Mouse (Mus musculus): ENCODE measurements at regions not wholly inside any gene's neighbourhood (a gene's known extent, or its start where the extent isn't known, plus 50 kb on each side); places are given as distances from the start of the nearest gene placed in this dataset.

GRCm38 (mm10) chr9:14184261-14184660 is 90.6 kb upstream of the Sesn3 start:
- 92% methylated on average over 4 of the region's 4 CpGs for WGBS
- H3K4me1 ChIP-seq (ENCODE audit: control insufficient read depth, insufficient read depth, low read length), result no peaks in the 10 kb centered on the region
- H3K4me3 ChIP-seq (ENCODE audit: insufficient read depth, low read depth, low read length), result no peak overlapping the region
- no peak overlapping the region for H3K27ac ChIP-seq (ENCODE audit: insufficient read depth, low read depth, low read length)
- no peak for TF ChIP-seq POLR2A (IDR thresholded peaks at IDR 0.05; ENCODE audit: insufficient read depth, low read depth, low read length)
- no peak for TF ChIP-seq CTCF (IDR thresholded peaks at IDR 0.05; ENCODE audit: insufficient read depth, low read depth, low read length)

DNA sequence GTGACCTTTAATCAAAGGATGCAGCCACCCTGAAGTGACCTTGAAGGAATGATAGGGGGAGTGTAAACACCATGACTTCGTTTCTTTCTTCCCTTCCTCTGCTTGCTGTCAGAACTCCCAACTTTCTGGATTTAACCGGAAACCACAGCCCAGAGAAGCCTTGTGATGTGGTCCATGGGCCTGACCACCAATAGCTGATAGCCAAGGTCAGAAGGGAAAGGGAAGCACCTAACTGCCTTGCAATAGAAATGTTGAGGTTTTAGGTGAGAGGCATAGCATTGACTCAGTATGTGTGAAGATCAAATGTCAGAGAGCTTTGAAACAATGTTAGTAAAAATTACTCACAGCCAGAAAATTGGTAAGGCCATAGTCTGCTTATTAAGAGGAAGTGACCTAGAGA is 89.2 kb upstream of the Sesn3 start:
- no peak for TF ChIP-seq POLR2A (IDR thresholded peaks at IDR 0.05; ENCODE audit: insufficient read depth, low read depth, low read length)
- no peak for TF ChIP-seq CTCF (IDR thresholded peaks at IDR 0.05; ENCODE audit: insufficient read depth, low read depth, low read length)
- Histone ChIP-seq H3K4me1 (ENCODE audit: control insufficient read depth, insufficient read depth, low read length) (no peaks in the 10 kb centered on the region), H3K4me3 (ENCODE audit: insufficient read depth, low read depth, low read length) (no peak overlapping the region), H3K27ac (ENCODE audit: insufficient read depth, low read depth, low read length) (no peak overlapping the region)
- WGBS, result 83% methylated on average over 2 of the region's 2 CpGs

DNA sequence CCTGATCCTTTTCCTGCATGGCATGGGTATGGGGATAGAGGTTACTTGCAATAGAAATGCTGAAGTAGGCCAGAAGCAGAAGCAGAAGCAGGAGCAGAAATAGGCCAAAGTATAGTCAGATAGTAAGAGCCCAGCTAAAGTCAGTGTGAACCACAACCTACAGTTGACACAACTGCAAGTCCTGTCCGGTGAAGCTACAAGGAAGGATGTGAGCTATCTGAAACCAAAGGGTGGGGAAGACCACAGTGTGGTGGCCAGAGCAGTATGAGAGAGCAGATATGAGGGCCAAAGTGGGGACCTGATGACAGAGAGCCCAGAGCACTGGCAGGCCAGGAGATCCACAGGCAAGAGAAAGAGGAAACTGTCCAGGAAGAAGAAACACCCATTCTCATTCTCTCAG is 87.1 kb upstream of the Sesn3 start:
- Histone ChIP-seq H3K4me3 (ENCODE audit: insufficient read depth, low read depth, low read length) (no peak overlapping the region), H3K27ac (ENCODE audit: insufficient read depth, low read depth, low read length) (no peak overlapping the region), H3K4me1 (ENCODE audit: control insufficient read depth, insufficient read depth, low read length) (no peaks in the 10 kb centered on the region)
- no peak for TF ChIP-seq POLR2A (IDR thresholded peaks at IDR 0.05; ENCODE audit: insufficient read depth, low read depth, low read length)
- TF ChIP-seq CTCF (IDR thresholded peaks at IDR 0.05; ENCODE audit: insufficient read depth, low read depth, low read length), result no peak
- 100% methylated on average over 1 of the region's 1 CpGs for WGBS

DNA sequence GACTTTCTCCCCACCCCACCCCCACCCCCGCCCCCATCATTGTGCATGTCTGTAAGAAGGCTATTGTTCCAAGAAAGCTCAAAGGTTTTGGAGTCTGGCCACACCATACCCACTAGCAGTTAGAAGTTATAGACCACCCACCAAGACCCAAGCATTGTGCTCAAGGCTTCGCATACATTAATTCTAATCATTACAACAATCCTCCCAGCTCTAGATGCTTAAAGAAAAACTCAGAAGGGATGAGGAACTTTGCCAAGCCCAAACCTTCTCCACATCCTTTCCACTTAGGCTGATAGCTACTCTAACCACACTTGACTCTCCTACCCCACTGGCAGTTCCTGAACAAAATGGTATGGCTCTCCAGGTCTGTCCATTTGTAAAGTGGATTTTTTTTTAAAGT is 86.4 kb upstream of the Sesn3 start:
- WGBS, result 69% methylated on average over 2 of the region's 2 CpGs
- no peak overlapping the region for H3K27ac ChIP-seq (ENCODE audit: insufficient read depth, low read depth, low read length)
- TF ChIP-seq CTCF (IDR thresholded peaks at IDR 0.05; ENCODE audit: insufficient read depth, low read depth, low read length) (no peak), POLR2A (IDR thresholded peaks at IDR 0.05; ENCODE audit: insufficient read depth, low read depth, low read length) (no peak)
- H3K4me1 ChIP-seq (ENCODE audit: control insufficient read depth, insufficient read depth, low read length), result no peaks in the 10 kb centered on the region
- H3K4me3 ChIP-seq (ENCODE audit: insufficient read depth, low read depth, low read length), result no peak overlapping the region

GRCm38 (mm10) chr9:14190660-14191059 is 84.2 kb upstream of the Sesn3 start:
- Histone ChIP-seq H3K4me1 (ENCODE audit: control insufficient read depth, insufficient read depth, low read length) (peaks cover 3% of the 10 kb centered on the region; the same call in 1 of the 2 replicates), H3K27ac (ENCODE audit: insufficient read depth, low read depth, low read length) (no peak overlapping the region), H3K4me3 (ENCODE audit: insufficient read depth, low read depth, low read length) (no peak overlapping the region)
- 86% methylated on average over 9 of the region's 9 CpGs for WGBS
- TF ChIP-seq CTCF (IDR thresholded peaks at IDR 0.05; ENCODE audit: insufficient read depth, low read depth, low read length), result no peak
- TF ChIP-seq POLR2A (IDR thresholded peaks at IDR 0.05; ENCODE audit: insufficient read depth, low read depth, low read length), result no peak

DNA sequence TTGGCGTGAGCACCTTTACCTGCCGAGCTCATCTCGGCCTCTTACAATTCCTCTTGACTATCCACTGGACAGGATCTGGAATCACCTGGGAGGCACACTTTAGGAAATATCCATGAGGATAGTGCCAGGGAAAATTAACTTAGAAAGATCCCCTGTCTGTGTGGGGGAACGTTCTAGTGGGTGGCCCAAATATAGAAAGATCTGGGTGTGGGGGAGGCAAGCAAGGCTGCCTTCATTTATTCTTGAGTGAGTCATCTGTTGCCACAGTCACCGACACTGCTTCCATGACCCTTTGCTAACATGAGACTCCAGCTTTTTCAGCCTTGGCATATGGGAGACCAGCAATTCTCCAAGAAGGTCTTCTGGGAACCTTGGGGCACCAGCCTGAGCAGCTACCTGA is 80.1 kb upstream of the Sesn3 start:
- H3K4me3 ChIP-seq (ENCODE audit: insufficient read depth, low read depth, low read length), result no peak overlapping the region
- no peak for TF ChIP-seq POLR2A (IDR thresholded peaks at IDR 0.05; ENCODE audit: insufficient read depth, low read depth, low read length)
- no peak for TF ChIP-seq CTCF (IDR thresholded peaks at IDR 0.05; ENCODE audit: insufficient read depth, low read depth, low read length)
- WGBS, result 72% methylated on average over 5 of the region's 5 CpGs
- H3K4me1 ChIP-seq (ENCODE audit: control insufficient read depth, insufficient read depth, low read length), result peaks cover 3% of the 10 kb centered on the region; the same call in 1 of the 2 replicates
- no peak overlapping the region for H3K27ac ChIP-seq (ENCODE audit: insufficient read depth, low read depth, low read length)

- no peak for TF ChIP-seq POLR2A (IDR thresholded peaks at IDR 0.05; ENCODE audit: insufficient read depth, low read depth, low read length)
- no peak for TF ChIP-seq CTCF (IDR thresholded peaks at IDR 0.05; ENCODE audit: insufficient read depth, low read depth, low read length)
- Histone ChIP-seq H3K4me3 (ENCODE audit: insufficient read depth, low read depth, low read length) (no peak overlapping the region), H3K4me1 (ENCODE audit: control insufficient read depth, insufficient read depth, low read length) (peaks cover 19% of the 10 kb centered on the region), H3K27ac (ENCODE audit: insufficient read depth, low read depth, low read length) (no peak overlapping the region)
- WGBS, result 86% methylated on average over 3 of the region's 3 CpGs
Measured at GRCm38 (mm10) chr9:14199116-14199515, 75.8 kb upstream of the Sesn3 start.

DNA sequence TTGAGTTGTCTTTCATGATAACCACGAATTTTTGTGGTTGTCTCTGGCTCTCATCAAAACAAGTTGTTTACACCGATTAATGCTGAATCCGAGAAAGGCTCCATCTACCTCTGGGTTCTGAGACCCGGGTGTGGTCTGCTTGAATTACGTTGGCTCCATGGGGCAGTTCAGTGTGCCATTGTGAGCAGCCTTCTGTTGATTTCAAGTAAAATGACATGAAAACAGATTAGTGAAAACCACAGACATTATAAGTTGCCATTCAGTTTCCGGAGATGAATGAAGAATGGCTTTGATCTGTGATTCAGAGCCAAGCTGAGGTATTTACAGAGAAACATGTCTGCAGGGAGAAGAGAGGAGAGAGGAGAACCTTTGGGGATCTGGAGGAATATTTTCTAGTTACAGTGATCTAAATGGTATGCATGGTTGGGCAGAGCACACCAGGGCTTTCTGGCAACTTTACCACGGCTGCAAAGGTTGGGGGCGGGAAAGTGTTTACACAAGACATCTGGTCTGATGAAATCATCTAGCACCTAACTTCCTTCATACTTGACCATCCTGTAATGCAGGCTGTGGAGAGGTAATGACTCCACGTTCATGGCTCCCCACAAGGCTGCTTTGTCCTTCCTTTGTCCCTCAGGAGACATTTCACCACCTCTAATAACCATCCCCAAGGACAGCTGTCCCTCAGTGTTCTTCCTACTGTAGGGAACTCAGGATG is 74.7 kb upstream of the Sesn3 start:
- 69% methylated on average over 9 of the region's 9 CpGs for WGBS
- TF ChIP-seq CTCF (IDR thresholded peaks at IDR 0.05; ENCODE audit: insufficient read depth, low read depth, low read length) (no peak), POLR2A (IDR thresholded peaks at IDR 0.05; ENCODE audit: insufficient read depth, low read depth, low read length) (no peak)
- H3K27ac ChIP-seq (ENCODE audit: insufficient read depth, low read depth, low read length), result no peak overlapping the region
- H3K4me1 ChIP-seq (ENCODE audit: control insufficient read depth, insufficient read depth, low read length), result peaks cover 17% of the 10 kb centered on the region
- no peak overlapping the region for H3K4me3 ChIP-seq (ENCODE audit: insufficient read depth, low read depth, low read length)

DNA sequence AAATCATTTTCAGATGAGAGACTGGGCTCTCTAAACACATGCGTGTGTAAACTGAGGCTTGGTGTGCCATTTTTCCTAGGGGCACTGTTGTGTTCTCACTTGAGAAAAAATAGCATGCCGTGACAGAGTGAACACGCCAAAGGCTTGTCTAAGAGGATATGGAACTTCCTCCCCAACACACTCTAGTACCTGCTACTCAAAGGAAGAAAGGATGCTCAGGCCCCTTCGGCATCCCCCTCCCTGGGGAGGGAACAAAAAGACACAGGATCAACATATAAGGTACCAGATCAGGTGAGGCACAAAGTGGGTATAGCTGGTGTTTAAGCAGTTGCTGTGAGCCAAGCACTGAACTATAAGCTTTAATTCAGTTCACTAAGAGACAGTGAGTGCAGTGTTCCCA is 74.0 kb upstream of the Sesn3 start:
- TF ChIP-seq POLR2A (IDR thresholded peaks at IDR 0.05; ENCODE audit: insufficient read depth, low read depth, low read length), result no peak
- no peak for TF ChIP-seq CTCF (IDR thresholded peaks at IDR 0.05; ENCODE audit: insufficient read depth, low read depth, low read length)
- WGBS, result 79% methylated on average over 4 of the region's 4 CpGs
- Histone ChIP-seq H3K27ac (ENCODE audit: insufficient read depth, low read depth, low read length) (peak overlapping the region; percentile 55), H3K4me1 (ENCODE audit: control insufficient read depth, insufficient read depth, low read length) (peaks cover 17% of the 10 kb centered on the region), H3K4me3 (ENCODE audit: insufficient read depth, low read depth, low read length) (no peak overlapping the region)
